Mouse (Mus musculus) layer of hippocampus, adult 2 months (tissue): ENCODE results near the gene Serpina3g. TPM values are rescaled to one million over a fixed set of nuclear protein-coding genes. Genes with fewer than 3 reads are reported as not detected.
A peak's percentile ranks its signal among the peaks of the same experiment; 100 is the strongest.

Experiments used
- DNase-seq, 2 experiments: peaks; one replicate each; pipeline ENCODE4 v3.0.0; 2022; ENCODE audit warnings: low spot score in 2 of 2
- H3K27ac ChIP-seq: fragments of 200-600 bp; 2 replicates; pipeline ENCODE4 v1.8.1; 2022
- H3K4me3 ChIP-seq: fragments of 200-600 bp; 2 replicates; pipeline ENCODE4 v1.8.1; 2022; ENCODE audit warnings: mild to moderate bottlenecking
- CTCF ChIP-seq: fragments of 200-600 bp; conservative IDR thresholded peaks from 2 replicates; pipeline ENCODE4 v1.8.1; 2022; ENCODE audit warnings: antibody characterized with exemption, mild to moderate bottlenecking, moderate library complexity
- total RNA-seq, 2 experiments: library from RNA; stranded (reverse); gene quantifications; 2 replicates each; pipeline ENCODE4 v1.2.3; 2021

Serpina3g gene
- total RNA-seq, 2 experiments from 2014 or later: 1.1 to 1.4 TPM

- TF ChIP-seq CTCF: no peak
- DNase-seq: no peak
- Histone ChIP-seq H3K27ac (no peak overlapping the region), H3K4me3 (no peak overlapping the region)
Measured at GRCm38 (mm10) chr12:104243307-104243706, 7.3 kb downstream of the Serpina3g start.

GRCm38 (mm10) chr12:104245092-104245491, 9.0 kb downstream of the Serpina3g start:
- peak; percentile 79 for TF ChIP-seq CTCF
- H3K4me3 ChIP-seq: no peak overlapping the region
- peak; percentile 27 to 28 for DNase-seq
- no peak overlapping the region for H3K27ac ChIP-seq

GRCm38 (mm10) chr12:104245595-104245994, 9.6 kb downstream of the Serpina3g start:
- no peak for TF ChIP-seq CTCF
- peak; percentile 9 to 34 for DNase-seq
- Histone ChIP-seq H3K4me3 (no peak overlapping the region), H3K27ac (no peak overlapping the region)

DNA sequence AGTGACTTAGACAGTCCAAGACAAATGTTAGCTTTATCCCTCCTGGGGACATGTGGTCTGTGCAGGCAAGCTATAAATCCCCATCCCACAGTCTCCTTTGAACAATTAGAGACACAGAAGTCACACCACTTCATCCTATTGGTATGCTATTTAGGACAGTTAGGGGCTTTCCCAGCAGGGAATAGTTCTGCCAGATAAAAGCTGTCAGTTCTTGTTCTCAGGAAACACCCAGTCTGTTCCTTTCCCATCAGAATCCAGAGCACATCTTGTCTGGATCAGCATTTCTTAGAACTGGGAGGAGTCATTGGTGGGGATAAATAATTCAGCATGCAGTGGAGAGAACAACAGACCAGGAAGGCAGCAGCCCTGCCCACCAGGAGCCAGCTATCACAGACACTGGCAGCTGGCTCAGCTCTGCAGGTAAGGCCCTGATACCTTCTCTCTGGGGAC, 11.5 kb downstream of the Serpina3g start:
- TF ChIP-seq CTCF: no peak
- peak overlapping the region; percentile 29 for H3K27ac ChIP-seq
- no peak overlapping the region for H3K4me3 ChIP-seq
- DNase-seq: no peak

DNA sequence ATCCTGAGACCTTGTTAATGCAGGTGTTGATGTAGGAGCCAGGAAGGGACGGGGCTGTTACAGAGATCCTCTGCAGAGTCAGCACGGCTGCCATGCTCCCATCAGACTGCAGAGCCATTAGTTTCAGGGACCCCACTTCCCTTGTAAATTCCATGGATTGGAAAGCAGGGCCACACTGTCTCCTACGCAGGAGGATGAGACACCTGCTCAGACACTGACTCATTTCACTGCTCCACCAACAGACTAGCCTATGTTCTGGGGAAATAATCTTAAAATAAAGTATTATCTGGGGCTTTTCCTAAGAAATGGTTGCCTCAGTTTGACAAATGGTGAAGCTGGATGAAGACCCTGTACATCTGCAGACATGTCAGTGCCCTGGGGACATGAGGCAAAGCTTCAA, 12.2 kb downstream of the Serpina3g start:
- no peak for TF ChIP-seq CTCF
- no peak for DNase-seq
- H3K27ac ChIP-seq: peak overlapping the region; percentile 29
- H3K4me3 ChIP-seq: no peak overlapping the region

GRCm38 (mm10) chr12:104261041-104261440, 25.0 kb downstream of the Serpina3g start:
- H3K27ac ChIP-seq: no peak overlapping the region
- H3K4me3 ChIP-seq: no peak overlapping the region
- no peak for DNase-seq
- no peak for TF ChIP-seq CTCF

GRCm38 (mm10) chr12:104262863-104263262, 26.8 kb downstream of the Serpina3g start, which contains the start of gene Serpina3i:
TSS of gene Serpina3i (plus strand) at chr12:104263122.
- TF ChIP-seq CTCF: no peak
- Histone ChIP-seq H3K27ac (no peak within 1 kb of the TSS), H3K4me3 (no peak within 1 kb of the TSS)
- DNase-seq: no peak

DNA sequence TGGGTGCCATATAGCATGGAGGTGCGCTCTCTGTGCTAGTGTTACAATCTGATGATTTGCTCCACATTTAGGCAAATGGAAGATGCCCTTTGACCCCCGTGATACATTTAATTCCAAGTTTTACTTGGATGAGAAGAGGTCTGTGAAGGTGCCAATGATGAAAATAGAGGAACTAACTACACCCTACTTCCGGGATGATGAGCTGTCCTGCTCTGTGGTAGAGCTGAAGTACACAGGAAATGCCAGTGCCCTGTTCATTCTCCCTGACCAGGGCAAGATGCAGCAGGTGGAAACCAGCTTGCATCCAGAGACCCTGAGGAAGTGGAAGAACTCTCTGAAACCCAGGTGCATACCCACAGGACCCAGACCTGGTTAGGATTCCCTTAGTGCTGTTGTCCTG, 30.3 kb downstream of the Serpina3g start:
- TF ChIP-seq CTCF: no peak
- no peak for DNase-seq
- no peak overlapping the region for H3K27ac ChIP-seq
- H3K4me3 ChIP-seq: no peak overlapping the region

- no peak for TF ChIP-seq CTCF
- no peak for DNase-seq
- no peak overlapping the region for H3K27ac ChIP-seq
- no peak overlapping the region for H3K4me3 ChIP-seq
Measured at GRCm38 (mm10) chr12:104278216-104279055, 42.4 kb downstream of the Serpina3g start.

DNA sequence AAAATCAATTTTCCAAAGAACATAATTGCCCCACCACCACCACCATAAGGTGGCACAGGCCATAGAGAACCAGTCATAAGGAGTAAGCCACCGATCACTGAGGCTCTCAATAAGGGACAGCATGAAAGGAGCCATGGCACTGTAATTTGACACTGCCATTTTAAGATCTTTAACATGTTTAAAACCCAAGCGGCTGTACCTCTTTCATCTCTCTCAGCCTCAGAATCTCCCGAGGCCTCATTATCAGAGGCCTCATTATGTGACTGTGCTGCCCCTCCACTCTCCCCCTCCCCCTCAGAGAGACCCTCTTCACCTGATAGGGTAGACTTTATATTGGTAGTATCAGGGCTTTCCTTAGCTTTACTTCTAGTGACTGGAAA, 43.0 kb downstream of the Serpina3g start:
- DNase-seq: no peak
- Histone ChIP-seq H3K27ac (no peak overlapping the region), H3K4me3 (no peak overlapping the region)
- no peak for TF ChIP-seq CTCF

DNA sequence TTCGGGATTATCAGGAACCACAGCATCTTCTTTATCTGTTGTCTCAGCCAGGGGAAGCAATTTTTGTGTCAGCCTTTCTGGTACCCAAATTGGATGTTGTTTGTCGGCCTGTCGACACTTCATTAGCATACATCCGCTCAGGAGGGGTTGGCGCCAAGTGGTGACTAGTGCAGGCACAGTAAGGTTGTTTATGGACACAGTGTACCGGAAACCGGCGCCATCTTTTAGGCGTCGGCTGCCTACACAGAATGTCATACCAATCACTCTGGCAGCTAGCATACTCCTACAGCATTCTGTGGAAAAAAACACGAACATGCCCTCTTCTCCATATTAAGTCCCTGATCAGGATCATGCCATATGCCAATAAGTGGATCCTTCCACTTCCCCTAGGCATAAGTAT, 47.3 kb downstream of the Serpina3g start:
- Histone ChIP-seq H3K4me3 (no peak overlapping the region), H3K27ac (0 out of 2 replicates have a peak overlapping the region, but pooled peaks have one; percentile 14)
- no peak for TF ChIP-seq CTCF
- DNase-seq: no peak

- H3K27ac ChIP-seq: no peak overlapping the region
- no peak for TF ChIP-seq CTCF
- no peak for DNase-seq
- H3K4me3 ChIP-seq: no peak overlapping the region
Measured at GRCm38 (mm10) chr12:104288336-104288735, 52.3 kb downstream of the Serpina3g start.

GRCm38 (mm10) chr12:104289872-104290271, 53.8 kb downstream of the Serpina3g start:
- Histone ChIP-seq H3K4me3 (no peak overlapping the region), H3K27ac (no peak overlapping the region)
- no peak for TF ChIP-seq CTCF
- DNase-seq: no peak

Other genes with a start within 250 kb of the Serpina3g start
- gene Serpina11, start 246.3 kb upstream of the Serpina3g start, total RNA-seq: not detected
- not detected for gene Serpina9, start 222.5 kb upstream of the Serpina3g start, total RNA-seq
- under 1 TPM in 1 of 2 experiments, not detected in 1; 0.13 TPM for gene Serpina12, start 191.8 kb upstream of the Serpina3g start, total RNA-seq
- not detected for gene Serpina5, start 135.1 kb upstream of the Serpina3g start, total RNA-seq
- gene Serpina3a, start 123.5 kb upstream of the Serpina3g start, total RNA-seq: not detected
- not detected for gene Serpina3b, start 108.2 kb upstream of the Serpina3g start, total RNA-seq
- gene Serpina3c, start 82.4 kb upstream of the Serpina3g start, total RNA-seq: under 1 TPM; 0.23 to 0.37 TPM
- not detected for gene Serpina3f, start 21.7 kb upstream of the Serpina3g start, total RNA-seq
- gene Serpina3i, start 26.9 kb downstream of the Serpina3g start, total RNA-seq: 1 to 10 TPM in 1 of 2 experiments, not detected in 1; 1.5 TPM
- not detected for gene Serpina3j, start 78.3 kb downstream of the Serpina3g start, total RNA-seq
- not detected for gene Serpina3k, start 102.2 kb downstream of the Serpina3g start, total RNA-seq
- gene Serpina3m, start 102.2 kb downstream of the Serpina3g start, total RNA-seq: under 1 TPM; 0.56 to 0.79 TPM
- gene Serpina3n, start 170.5 kb downstream of the Serpina3g start, total RNA-seq: 10 to 100 TPM; 79.6 to 81.5 TPM
- gene Gsc, start 237.1 kb downstream of the Serpina3g start, total RNA-seq: not detected